Mouse (Mus musculus) myocyte (in vitro differentiated cells): ENCODE measurements around the gene Arhgap21. TPM values are rescaled to one million over a fixed set of nuclear protein-coding genes. Genes with fewer than 3 reads are reported as not detected.

ENCODE experiments used
- H3K27me3 ChIP-seq: one replicate; pipeline ENCODE4 v1.6.1; 2011; ENCODE audit not compliant: control insufficient read depth, insufficient read depth, insufficient read length
- H3K36me3 ChIP-seq: one replicate; pipeline ENCODE4 v1.6.1; 2011; ENCODE audit not compliant: control insufficient read depth, insufficient read depth
- H3K4me2 ChIP-seq: one replicate; pipeline ENCODE4 v1.6.1; 2011; ENCODE audit warnings: low read depth, control low read depth
- H3K4me3 ChIP-seq: one replicate; pipeline ENCODE4 v1.5.1; 2011; ENCODE audit warnings: mild to moderate bottlenecking, control low read depth, moderate library complexity
- H3K79me2 ChIP-seq: one replicate; pipeline ENCODE4 v1.6.1; 2011; ENCODE audit not compliant: control insufficient read depth, insufficient read depth
- H3ac ChIP-seq: one replicate; pipeline ENCODE4 v1.6.1; 2011; ENCODE audit not compliant: control insufficient read depth, insufficient read length
- CEBPB ChIP-seq: IDR thresholded peaks from 2 replicates; pipeline ENCODE4 v1.6.1; 2011; ENCODE audit warnings: mild to moderate bottlenecking, moderate library complexity; ENCODE audit not compliant: poor library complexity, insufficient read depth, severe bottlenecking
- E2F4 ChIP-seq: IDR thresholded peaks from one replicate; pipeline ENCODE4 v1.6.1; 2011; ENCODE audit warnings: mild to moderate bottlenecking, control low read depth, moderate library complexity; ENCODE audit not compliant: insufficient read depth
- MAX ChIP-seq: IDR thresholded peaks from one replicate; pipeline ENCODE4 v1.6.1; 2011; ENCODE audit warnings: low read depth, mild to moderate bottlenecking, control low read depth
- MYOD1 ChIP-seq, 3 experiments: IDR thresholded peaks; one replicate each; pipeline ENCODE4 v1.6.1; 2011; ENCODE audit warnings: control low read depth in 2 of 3, low read depth in 2 of 3, mild to moderate bottlenecking in 2 of 3, moderate library complexity in 1 of 3; ENCODE audit not compliant: insufficient read length in 2 of 3, control insufficient read depth in 1 of 3
- MYOG ChIP-seq, 3 experiments: IDR thresholded peaks; one replicate each; pipeline ENCODE4 v1.6.1; 2011; ENCODE audit warnings: control low read depth in 2 of 3, low read depth in 2 of 3, mild to moderate bottlenecking in 2 of 3; ENCODE audit not compliant: insufficient read length in 2 of 3, control insufficient read depth in 1 of 3, insufficient read depth in 1 of 3
- POLR2A ChIP-seq: IDR thresholded peaks from one replicate; pipeline ENCODE4 v1.6.1; 2011; ENCODE audit warnings: low read depth, mild to moderate bottlenecking, control low read depth, moderate library complexity; ENCODE audit not compliant: insufficient read length
- POLR2AphosphoS2 ChIP-seq: IDR thresholded peaks from one replicate; pipeline ENCODE4 v1.6.1; 2011; ENCODE audit warnings: low read depth, control low read depth; ENCODE audit not compliant: insufficient read length
- REST ChIP-seq: IDR thresholded peaks from one replicate; pipeline ENCODE4 v1.6.1; 2011; ENCODE audit warnings: mild to moderate bottlenecking, control low read depth, moderate library complexity; ENCODE audit not compliant: insufficient read depth, insufficient read length
- SRF ChIP-seq: IDR thresholded peaks from one replicate; pipeline ENCODE4 v1.6.1; 2011; ENCODE audit warnings: low read depth; ENCODE audit not compliant: control insufficient read depth, insufficient read length
- TCF12 ChIP-seq: IDR thresholded peaks from one replicate; pipeline ENCODE4 v1.6.1; 2011; ENCODE audit warnings: mild to moderate bottlenecking, control low read depth; ENCODE audit not compliant: poor library complexity, insufficient read depth, severe bottlenecking
- TCF3 ChIP-seq: IDR thresholded peaks from one replicate; pipeline ENCODE4 v1.6.1; 2011; ENCODE audit warnings: low read depth, control low read depth; ENCODE audit not compliant: insufficient read length
- USF1 ChIP-seq: IDR thresholded peaks from one replicate; pipeline ENCODE4 v1.6.1; 2011; ENCODE audit warnings: low read depth, mild to moderate bottlenecking, control low read depth, moderate library complexity
- polyA plus RNA-seq: library from polyadenylated mRNA; unstranded; fragments of >200 nt; fragmentation: generic; extraction: Trizol; gene quantifications from one replicate; pipeline ENCODE4 v1.2.1, GENCODE M21; 2012; ENCODE audit warnings: missing spikeins

Gene Arhgap21
- polyA plus RNA-seq, 1 experiment, result 18.0 TPM

GRCm38 (mm10) chr2:20945596-20945995 lies 23.1 kb downstream of the Arhgap21 start:
- TF ChIP-seq MYOD1 (IDR thresholded peaks at IDR 0.05; ENCODE audit: control insufficient read depth in 1 of 3, insufficient read length in 2 of 3, low read depth in 2 of 3), result peak; percentile 30 to 93 (median 91)
- TF ChIP-seq TCF3, result peak; percentile 9
- TF ChIP-seq POLR2A, result no peak
- TF ChIP-seq MAX, result no peak
- TF ChIP-seq MYOG (IDR thresholded peaks at IDR 0.05; ENCODE audit: control insufficient read depth in 1 of 3, insufficient read depth in 1 of 3, insufficient read length in 2 of 3, low read depth in 2 of 3), result peak in 1 of 3 experiments; percentile 36
- TF ChIP-seq TCF12, result peak; percentile 65
- no peak for TF ChIP-seq SRF
- no peak for TF ChIP-seq USF1
- no peak for TF ChIP-seq CEBPB
- no peak for TF ChIP-seq REST
- no peak for TF ChIP-seq E2F4
- TF ChIP-seq POLR2AphosphoS2, result no peak
- Histone ChIP-seq H3K36me3 (no peaks in the 10 kb centered on the region), H3K4me2 (peak overlapping the region; percentile 62)

GRCm38 (mm10) chr2:20943730-20944454 lies 24.8 kb downstream of the Arhgap21 start:
- Histone ChIP-seq H3K36me3 (no peaks in the 10 kb centered on the region), H3K79me2 (peaks cover 92% of the 10 kb centered on the region), H3K27me3 (no peaks in the 10 kb centered on the region), H3ac (no peak overlapping the region), H3K4me3 (no peak overlapping the region), H3K4me2 (peak overlapping the region; percentile 81)
- no peak for TF ChIP-seq POLR2A
- no peak for TF ChIP-seq USF1

More at GRCm38 (mm10) chr2:20945596-20945995, 23.1 kb downstream of the Arhgap21 start:
- H3K79me2 ChIP-seq, result peaks cover 92% of the 10 kb centered on the region
- H3K4me3 ChIP-seq, result no peak overlapping the region
- H3ac ChIP-seq, result no peak overlapping the region
- no peaks in the 10 kb centered on the region for H3K27me3 ChIP-seq

DNA sequence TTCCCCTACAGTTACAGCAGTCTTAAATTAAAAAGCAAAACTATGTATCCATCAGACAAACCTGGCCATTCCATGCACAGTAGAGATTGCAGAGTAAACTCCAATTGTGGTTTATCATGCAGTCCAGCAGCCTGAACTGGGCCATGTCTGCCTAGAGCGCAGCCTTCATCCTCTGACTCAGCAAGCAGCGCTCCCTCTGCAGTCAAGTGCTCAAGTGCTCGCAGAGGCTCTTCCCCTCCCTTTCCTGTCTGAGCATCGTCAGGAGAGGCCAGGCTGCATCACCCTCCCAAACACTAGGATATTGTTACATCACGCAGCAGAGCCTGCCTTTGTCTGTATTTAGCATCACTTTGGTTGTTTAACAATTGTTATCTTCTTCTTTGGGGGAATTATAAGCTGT lies 25.5 kb downstream of the Arhgap21 start:
- no peak for TF ChIP-seq REST
- TF ChIP-seq MYOD1 (IDR thresholded peaks at IDR 0.05; ENCODE audit: control insufficient read depth in 1 of 3, insufficient read length in 2 of 3, low read depth in 2 of 3), result no peak
- no peak for TF ChIP-seq MAX
- no peak for TF ChIP-seq E2F4
- no peak for TF ChIP-seq MYOG (IDR thresholded peaks at IDR 0.05; ENCODE audit: control insufficient read depth in 1 of 3, insufficient read depth in 1 of 3, insufficient read length in 2 of 3, low read depth in 2 of 3)
- peak; percentile 59 for TF ChIP-seq POLR2A
- no peak for TF ChIP-seq TCF3
- TF ChIP-seq SRF, result no peak
- 0 out of 2 replicates have a peak, but pooled peaks have one; percentile 50 for TF ChIP-seq CEBPB
- no peak for TF ChIP-seq TCF12
- TF ChIP-seq POLR2AphosphoS2, result peak; percentile 53
- no peak for TF ChIP-seq USF1
- Histone ChIP-seq H3K36me3 (no peaks in the 10 kb centered on the region), H3K79me2 (peaks cover 92% of the 10 kb centered on the region), H3K27me3 (no peaks in the 10 kb centered on the region), H3ac (no peak overlapping the region), H3K4me2 (peak overlapping the region; percentile 81), H3K4me3 (no peak overlapping the region)

DNA sequence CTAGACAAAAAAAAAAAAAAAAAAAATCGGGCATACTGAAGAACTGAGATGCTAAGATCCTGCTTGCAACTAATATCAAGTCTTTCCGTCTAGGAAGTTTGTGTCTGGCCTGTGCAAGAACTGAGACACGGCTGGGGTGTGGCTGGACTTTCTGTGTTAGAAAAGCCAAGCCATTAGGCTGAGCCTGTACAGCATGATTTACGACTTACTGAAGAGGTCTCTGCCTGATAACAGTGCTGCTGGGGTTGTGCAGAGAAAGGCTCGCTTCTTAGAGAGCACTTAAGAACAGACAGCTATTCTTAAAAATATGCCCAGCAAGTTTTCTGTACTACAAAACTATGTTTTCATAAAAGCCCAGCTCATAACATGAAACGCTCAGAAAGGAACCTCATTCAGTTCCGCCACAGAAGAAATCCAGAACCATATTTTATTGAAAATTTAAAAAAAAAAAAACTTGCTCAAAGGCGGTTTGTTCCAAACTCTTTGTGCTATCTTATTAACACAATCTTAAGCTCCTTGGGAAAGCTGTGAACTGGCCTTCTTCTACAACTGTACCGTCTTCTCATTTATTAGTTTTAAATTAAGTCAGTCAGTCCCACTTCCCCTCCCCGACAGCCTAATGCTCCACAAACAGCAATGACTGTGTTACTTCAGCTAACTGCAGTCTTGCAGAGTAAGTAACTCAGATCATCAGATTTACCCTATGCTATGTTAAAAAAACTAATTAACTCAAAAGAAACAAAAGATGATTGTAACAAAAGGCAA lies 26.1 kb downstream of the Arhgap21 start:
- Histone ChIP-seq H3K27me3 (no peaks in the 10 kb centered on the region), H3K4me2 (peak overlapping the region; percentile 81), H3K36me3 (no peaks in the 10 kb centered on the region), H3K79me2 (peaks cover 92% of the 10 kb centered on the region), H3K4me3 (no peak overlapping the region), H3ac (no peak overlapping the region)
- no peak for TF ChIP-seq SRF
- no peak for TF ChIP-seq TCF3

DNA sequence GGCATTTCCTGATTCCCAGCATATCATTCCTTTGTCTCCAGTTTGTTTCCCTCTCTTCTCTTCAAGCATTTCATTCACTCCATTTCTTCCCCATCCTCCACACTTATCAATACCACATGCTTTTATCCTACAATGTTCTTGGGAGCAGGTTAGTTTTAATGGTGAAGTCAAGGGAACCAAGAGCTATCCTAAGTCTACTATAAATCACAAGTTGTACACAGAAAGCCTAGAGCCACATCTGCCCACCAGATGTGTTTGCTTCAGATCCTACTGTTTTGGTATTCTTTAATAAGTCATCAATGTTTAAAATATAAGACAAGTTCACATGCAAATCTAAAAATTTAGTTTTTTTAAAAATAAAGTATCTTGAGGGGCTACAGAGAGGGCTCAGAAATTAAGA lies 27.6 kb downstream of the Arhgap21 start:
- Histone ChIP-seq H3K27me3 (no peaks in the 10 kb centered on the region), H3ac (no peak overlapping the region), H3K4me2 (peak overlapping the region; percentile 81), H3K36me3 (no peaks in the 10 kb centered on the region), H3K4me3 (no peak overlapping the region), H3K79me2 (peaks cover 92% of the 10 kb centered on the region)
- TF ChIP-seq USF1 (no peak), TCF3 (no peak), CEBPB (no peak)
